Mouse (Mus musculus): ENCODE results near the gene Atp5f1.

Gene Atp5f1

GRCm38 (mm10) chr3:105900716-105901115 lies 59.2 kb downstream of the Atp5f1 start:
- DNase-seq (ENCODE audit: low read depth in 2 of 2, low spot score in 2 of 2): peak in 1 of 2 experiments; percentile 29

DNA sequence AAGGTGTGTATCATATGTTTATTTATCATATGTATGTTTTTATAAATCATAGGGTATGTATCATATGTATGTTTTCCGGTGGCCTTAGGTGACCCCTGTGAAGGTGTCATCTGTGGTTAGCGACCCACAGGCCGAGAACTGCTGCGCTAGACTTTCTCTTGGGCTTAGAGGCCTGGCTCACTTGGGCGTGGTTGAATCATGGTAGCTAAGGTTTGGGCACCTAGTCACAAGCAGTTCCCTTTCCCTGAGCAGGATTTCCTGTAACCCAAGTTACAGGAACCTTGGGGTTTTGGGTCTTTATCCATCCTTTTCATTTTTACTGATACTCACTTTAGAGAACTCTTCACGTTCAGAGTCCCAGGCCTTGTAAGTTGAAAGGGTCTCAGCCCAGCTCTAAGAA lies 59.6 kb downstream of the Atp5f1 start:
- no peak for DNase-seq (ENCODE audit: low read depth in 2 of 2, low spot score in 2 of 2)

DNA sequence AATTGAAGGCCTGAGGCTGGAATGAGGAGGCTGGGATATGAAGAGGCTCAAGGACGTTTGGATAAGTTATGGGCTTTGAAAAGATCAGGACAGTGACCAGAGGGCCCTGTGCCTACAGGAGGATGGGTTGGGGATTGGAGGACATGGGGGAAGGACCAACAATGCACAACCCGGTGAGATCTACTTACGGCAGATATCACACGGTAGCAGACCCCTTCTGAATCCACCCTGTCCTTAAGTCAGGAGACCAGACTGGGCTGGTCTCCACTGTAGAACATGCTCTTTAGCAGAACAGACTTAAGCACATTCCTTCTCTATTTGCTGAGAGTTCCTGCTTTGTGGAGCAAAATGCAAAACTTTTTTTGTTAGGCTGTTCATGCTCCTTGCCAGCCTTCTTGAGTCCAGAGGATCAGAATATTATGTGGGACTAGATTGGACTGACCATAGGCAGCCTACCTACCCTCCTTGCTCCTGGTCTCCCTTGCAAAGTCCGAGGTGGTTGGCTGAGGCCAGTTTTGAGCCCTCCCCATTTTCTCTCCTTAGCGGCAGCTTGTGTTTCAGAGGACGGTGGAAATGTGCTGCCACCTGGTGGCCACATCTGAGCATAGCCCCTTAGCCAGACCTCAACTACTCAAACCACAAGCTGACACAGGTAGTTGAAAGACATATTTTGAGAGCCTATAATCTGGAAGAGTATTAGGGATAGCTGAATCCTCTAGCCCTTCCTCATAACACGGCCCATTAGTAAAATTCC lies 60.3 kb downstream of the Atp5f1 start:
- peak; percentile 74 to 82 for DNase-seq (ENCODE audit: low read depth in 2 of 2, low spot score in 2 of 2)

DNA sequence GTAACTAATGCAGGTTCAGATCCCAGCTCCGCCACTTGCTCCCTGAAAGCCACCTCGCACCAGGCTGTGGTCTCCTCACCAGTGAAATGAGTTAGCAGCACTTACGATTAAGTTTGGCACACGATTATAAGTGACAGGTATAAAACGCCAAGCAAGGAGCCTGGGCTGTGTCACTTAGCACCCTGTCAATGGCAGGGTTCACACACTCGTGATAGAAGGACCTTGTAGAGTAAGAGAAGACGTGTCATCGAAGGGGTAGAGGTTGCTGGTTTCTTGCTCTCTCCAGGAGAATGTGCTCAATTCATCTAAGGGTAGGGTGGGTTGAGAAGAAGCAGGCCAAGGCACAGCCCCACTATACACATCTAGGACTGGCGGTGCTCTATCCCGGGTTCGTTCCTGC lies 61.0 kb downstream of the Atp5f1 start:
- DNase-seq (ENCODE audit: low read depth in 2 of 2, low spot score in 2 of 2): no peak

- DNase-seq (ENCODE audit: low read depth in 2 of 2, low spot score in 2 of 2): no peak
Measured at GRCm38 (mm10) chr3:105898325-105898724, 61.6 kb downstream of the Atp5f1 start.

DNA sequence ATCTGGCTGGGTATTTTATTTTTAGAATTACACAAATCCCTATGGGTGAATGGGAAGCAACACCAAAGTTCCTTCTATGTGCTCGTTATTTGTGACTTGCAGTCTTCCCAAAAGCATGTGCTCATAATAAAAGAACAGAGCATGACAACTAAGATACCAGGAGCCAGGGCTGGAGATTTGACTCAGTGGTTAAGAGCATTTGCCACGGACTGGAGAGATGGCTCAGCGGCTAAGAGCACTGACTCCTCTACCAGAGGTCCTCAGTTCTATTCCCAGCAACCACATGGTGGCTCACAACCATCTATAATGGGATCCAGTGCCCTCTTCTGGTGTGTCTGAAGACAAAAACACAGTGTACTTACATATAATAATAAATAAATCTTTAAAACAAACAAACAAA lies 63.1 kb downstream of the Atp5f1 start:
- DNase-seq (ENCODE audit: low read depth in 2 of 2, low spot score in 2 of 2): no peak

GRCm38 (mm10) chr3:105894601-105895592 lies 65.0 kb downstream of the Atp5f1 start:
- DNase-seq (ENCODE audit: low read depth in 2 of 2, low spot score in 2 of 2): peak; percentile 85 to 88

- no peak for DNase-seq (ENCODE audit: low read depth in 2 of 2, low spot score in 2 of 2)
Measured at GRCm38 (mm10) chr3:105893941-105894391, 65.9 kb downstream of the Atp5f1 start.
